Comparison of ENCODE assay signal across 23 mouse cellular contexts in the genomic region with DNA sequence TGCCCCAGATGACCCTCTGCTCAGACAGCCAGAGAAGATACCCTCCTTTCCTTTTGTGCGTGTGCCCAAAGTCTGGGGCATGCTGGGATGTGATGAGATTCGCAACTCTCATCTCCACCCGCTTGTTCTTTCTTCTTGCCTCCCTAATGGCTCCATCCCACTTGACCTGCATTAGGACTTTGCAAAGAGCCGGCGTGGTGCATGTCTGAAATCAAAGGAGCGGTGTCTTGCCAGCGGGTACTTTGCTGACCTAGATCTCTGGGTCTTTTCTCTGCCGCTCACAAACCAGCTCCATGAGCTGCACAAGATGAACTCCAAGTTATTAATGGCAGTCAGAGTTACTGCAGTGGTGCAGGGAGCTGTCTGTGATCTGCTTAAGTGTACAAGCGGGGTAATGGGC.
DNase-seq lines count a peak whose midpoint lies in the region; ATAC-seq and TF ChIP-seq lines count a peak whose summit lies in the region.
"Had no signal": no experiment of that assay in that cellular context is flagged by ENCODE, and none has a peak within 500 bp of the region (broad histone marks: within the 10 kb centered on the region; RNA-seq: fewer than 3 reads in every experiment).

No protein-coding gene starts in this region.

- H3K27ac ChIP-seq in forebrain, embryonic 14.5 days (ENCODE audit: low read depth, low read length): no peak overlapping the region
- H3K27ac ChIP-seq in forebrain, embryonic 16.5 days (ENCODE audit: low read length): no peak overlapping the region
- H3K27ac ChIP-seq: embryonic facial prominence, embryonic 12.5 days; embryonic facial prominence, embryonic 15.5 days; forebrain, embryonic 13.5 days; heart, embryonic 15.5 days; hindbrain, embryonic 10.5 days; hindbrain, embryonic 13.5 days; intestine, embryonic 15.5 days had no signal

- no peak for ATAC-seq in forebrain, embryonic 14.5 days
- no peak for ATAC-seq in forebrain, embryonic 16.5 days
- ATAC-seq: CD4-positive, CD25-positive, alpha-beta regulatory T cell, adult 4 months; forebrain, embryonic 13.5 days; hindbrain, embryonic 16.5 days; intestine, embryonic 15.5 days had no signal

- DNase-seq in forebrain, embryonic 14.5 days (ENCODE audit: low spot score): peak; percentile 19
- peak; percentile 69 for DNase-seq in brain, adult 2 months (ENCODE audit: low read depth, low spot score)
- peak; percentile 65 for DNase-seq in brain, embryonic 14.5 days (ENCODE audit: low read depth)
- DNase-seq in c-Kit-positive CD71-positive TER-119-positive erythroid progenitor cells, embryonic 14.5 days (ENCODE audit: low spot score): no peak
- no peak for DNase-seq in embryo, embryonic 10 days (ENCODE audit: low spot score)
- DNase-seq: adrenal gland, adult 2 months; adrenal gland, postnatal 14 days; cerebellum, adult 11 months; cerebellum, postnatal 14 days; gastrocnemius, postnatal 25 days; heart, postnatal 10 days; heart, postnatal 36 days had no signal

- TF ChIP-seq CTCF in brain, embryonic 14.5 days (IDR thresholded peaks at IDR 0.05; ENCODE audit: borderline replicate concordance, extremely low read depth, insufficient read depth, insufficient read length): no peak

- WGBS in forebrain, embryonic 14.5 days: 83% methylated on average over 9 of the region's 9 CpGs
- WGBS in forebrain, embryonic 16.5 days: 88% methylated on average over 9 of the region's 9 CpGs

- no peaks in the 10 kb centered on the region for H3K27me3 ChIP-seq in forebrain, embryonic 14.5 days (replicated peaks; ENCODE audit: control insufficient read depth, insufficient read depth, low read length)
- no peaks in the 10 kb centered on the region for H3K27me3 ChIP-seq in forebrain, embryonic 16.5 days (replicated peaks; ENCODE audit: control insufficient read depth, insufficient read depth, low read length)
- H3K27me3 ChIP-seq: embryonic facial prominence, embryonic 12.5 days; embryonic facial prominence, embryonic 15.5 days; forebrain, embryonic 13.5 days; heart, embryonic 12.5 days; heart, embryonic 15.5 days; intestine, embryonic 15.5 days had no signal

- peaks cover 2% of the 10 kb centered on the region; the same call in 1 of the 2 replicates for H3K4me1 ChIP-seq in forebrain, embryonic 14.5 days (ENCODE audit: control insufficient read depth, insufficient read depth, low read length)
- peaks cover 13% of the 10 kb centered on the region for H3K4me1 ChIP-seq in forebrain, embryonic 16.5 days (replicated peaks; ENCODE audit: control insufficient read depth, insufficient read depth, low read length)
- H3K4me1 ChIP-seq: embryonic facial prominence, embryonic 12.5 days; embryonic facial prominence, embryonic 15.5 days; heart, embryonic 12.5 days; heart, embryonic 15.5 days; intestine, embryonic 15.5 days had no signal

- no peak overlapping the region for H3K4me3 ChIP-seq in forebrain, embryonic 14.5 days (ENCODE audit: low read depth, low read length)
- no peak overlapping the region for H3K4me3 ChIP-seq in forebrain, embryonic 16.5 days (replicated peaks; ENCODE audit: low read length)
- H3K4me3 ChIP-seq: embryonic facial prominence, embryonic 12.5 days; embryonic facial prominence, embryonic 15.5 days; forebrain, embryonic 13.5 days; heart, embryonic 12.5 days; heart, embryonic 15.5 days; hindbrain, embryonic 10.5 days; hindbrain, embryonic 13.5 days; intestine, embryonic 15.5 days had no signal

- no peak overlapping the region for H3K4me2 ChIP-seq in forebrain, embryonic 14.5 days (ENCODE audit: low read length)
- no peak overlapping the region for H3K4me2 ChIP-seq in forebrain, embryonic 16.5 days (ENCODE audit: low read length)
- H3K4me2 ChIP-seq: embryonic facial prominence, embryonic 12.5 days; embryonic facial prominence, embryonic 15.5 days; forebrain, embryonic 13.5 days; heart, embryonic 12.5 days; heart, embryonic 15.5 days; hindbrain, embryonic 13.5 days; intestine, embryonic 15.5 days had no signal

- H3K9me3 ChIP-seq in forebrain, embryonic 14.5 days (replicated peaks; ENCODE audit: control insufficient read depth, low read length): peaks cover 4% of the 10 kb centered on the region; the same call in 1 of the 2 replicates
- H3K9me3 ChIP-seq in forebrain, embryonic 16.5 days (ENCODE audit: control insufficient read depth, low read length): peaks cover 5% of the 10 kb centered on the region; the same call in 1 of the 2 replicates
- H3K9me3 ChIP-seq: embryonic facial prominence, embryonic 12.5 days; embryonic facial prominence, embryonic 15.5 days; heart, embryonic 15.5 days; intestine, embryonic 15.5 days had no signal

- H3K9ac ChIP-seq in forebrain, embryonic 14.5 days (ENCODE audit: low read length): no peak overlapping the region
- no peak overlapping the region for H3K9ac ChIP-seq in forebrain, embryonic 16.5 days (replicated peaks; ENCODE audit: low read depth, low read length)
- H3K9ac ChIP-seq: embryonic facial prominence, embryonic 12.5 days; embryonic facial prominence, embryonic 15.5 days; forebrain, embryonic 13.5 days; heart, embryonic 12.5 days; heart, embryonic 15.5 days; hindbrain, embryonic 13.5 days; intestine, embryonic 15.5 days had no signal

- no peaks in the 10 kb centered on the region for H3K36me3 ChIP-seq in forebrain, embryonic 14.5 days (ENCODE audit: control insufficient read depth, insufficient read depth, low read length)
- H3K36me3 ChIP-seq in forebrain, embryonic 16.5 days (ENCODE audit: control insufficient read depth, insufficient read depth): 0 out of 2 replicates have a peak, but pooled peaks cover 2% of the 10 kb centered on the region
- H3K36me3 ChIP-seq: embryonic facial prominence, embryonic 12.5 days; embryonic facial prominence, embryonic 15.5 days; heart, embryonic 12.5 days; heart, embryonic 15.5 days; intestine, embryonic 15.5 days had no signal

- TF ChIP-seq POLR2A in brain, embryonic 14.5 days (IDR thresholded peaks at IDR 0.05; ENCODE audit: borderline replicate concordance, extremely low read depth, insufficient read depth, insufficient read length, poor library complexity, severe bottlenecking): no peak

Comparison
In these comparisons a context has a peak if more than half of its experiments do, and no peak if none do; other contexts are left out.
1. DNase-seq: peak in forebrain, embryonic 14.5 days (single experiment), brain, adult 2 months (single experiment) and brain, embryonic 14.5 days (single experiment); none in c-Kit-positive CD71-positive TER-119-positive erythroid progenitor cells, embryonic 14.5 days (single experiment) and embryo, embryonic 10 days (single experiment).